Comparison of ENCODE assay signal across 9 mouse cellular contexts in genomic region chr11:88131847-88132246, GRCm38 (mm10). TPM values are rescaled to one million over a fixed set of nuclear protein-coding genes. Genes with fewer than 3 reads are reported as not detected.
A peak's percentile ranks its signal among the peaks of the same experiment; 100 is the strongest.
DNase-seq lines count a peak whose midpoint lies in the region; ATAC-seq and TF ChIP-seq lines count a peak whose summit lies in the region.
"Had no signal": no experiment of that assay in that cellular context is flagged by ENCODE, and none has a peak within 500 bp of the region (broad histone marks: within the 10 kb centered on the region; RNA-seq: fewer than 3 reads in every experiment).

No protein-coding gene starts in this region.

- H3K9ac ChIP-seq in intestine, embryonic 15.5 days = no peak overlapping the region
- no peak overlapping the region for H3K9ac ChIP-seq in stomach, embryonic 16.5 days (ENCODE audit: low read length)
- H3K9ac ChIP-seq in forebrain, embryonic 13.5 days = no peak overlapping the region

- H3K36me3 ChIP-seq in intestine, embryonic 15.5 days = no peaks in the 10 kb centered on the region
- no peaks in the 10 kb centered on the region for H3K36me3 ChIP-seq in stomach, embryonic 16.5 days (ENCODE audit: control insufficient read depth, insufficient read depth, low read length)
- H3K36me3 ChIP-seq in forebrain, embryonic 13.5 days (ENCODE audit: poor library complexity, severe bottlenecking) = 0 out of 2 replicates have a peak, but pooled peaks cover 4% of the 10 kb centered on the region

- H3K27me3 ChIP-seq in intestine, embryonic 15.5 days (replicated peaks) = no peaks in the 10 kb centered on the region
- no peaks in the 10 kb centered on the region for H3K27me3 ChIP-seq in stomach, embryonic 16.5 days (ENCODE audit: control insufficient read depth, insufficient read depth, low read length)
- no peaks in the 10 kb centered on the region for H3K27me3 ChIP-seq in forebrain, embryonic 13.5 days

- WGBS in intestine, embryonic 15.5 days = 39% methylated on average over 8 of the region's 8 CpGs
- WGBS in lung, adult 2 months = 12% methylated on average over 8 of the region's 8 CpGs
- WGBS in stomach, embryonic 16.5 days = 34% methylated on average over 8 of the region's 8 CpGs
- WGBS in forebrain, embryonic 13.5 days = 78% methylated on average over 8 of the region's 8 CpGs

- peak overlapping the region; percentile 7; the same call in 1 of the 2 replicates for H3K4me2 ChIP-seq in intestine, embryonic 15.5 days (replicated peaks)
- no peak overlapping the region for H3K4me2 ChIP-seq in stomach, embryonic 16.5 days (ENCODE audit: low read depth, low read length)
- no peak overlapping the region for H3K4me2 ChIP-seq in forebrain, embryonic 13.5 days

- no peak for TF ChIP-seq CTCF in gastrocnemius, adult 2 months (IDR thresholded peaks at IDR 0.05)
- no peak for TF ChIP-seq CTCF in lung, adult 2 months (IDR thresholded peaks at IDR 0.05; ENCODE audit: insufficient read depth, low read length)

- ATAC-seq in intestine, embryonic 15.5 days = peak; percentile 34
- ATAC-seq in stomach, embryonic 16.5 days (ENCODE audit: insufficient read depth, low FRiP score) = peak; percentile 68; the same call in 1 of the 2 replicates
- no peak for ATAC-seq in forebrain, embryonic 13.5 days

- DNase-seq in CD4-positive helper T cell, adult 2 months (ENCODE audit: low read depth, low spot score) = peak; percentile 48
- DNase-seq in ES-CJ7 (ENCODE audit: low read depth, low spot score) = peak; percentile 31
- DNase-seq in gastrocnemius, adult 2 months = peak; percentile 81
- DNase-seq in lung, adult 2 months = peak; percentile 57
- DNase-seq in layer of hippocampus, adult 18-20 months (ENCODE audit: low spot score in 2 of 2) = no peak

- H3K4me1 ChIP-seq in intestine, embryonic 15.5 days (replicated peaks) = peaks cover 9% of the 10 kb centered on the region; the same call in 1 of the 2 replicates
- H3K4me1 ChIP-seq in lung, adult 2 months (ENCODE audit: control insufficient read depth, insufficient read depth, low read length) = peaks cover 14% of the 10 kb centered on the region
- H3K4me1 ChIP-seq in stomach, embryonic 16.5 days (ENCODE audit: control insufficient read depth, insufficient read depth, low read length) = peaks cover 8% of the 10 kb centered on the region; the same call in 1 of the 2 replicates
- H3K4me1 ChIP-seq in forebrain, embryonic 13.5 days = peaks cover 8% of the 10 kb centered on the region

- no peaks in the 10 kb centered on the region for H3K9me3 ChIP-seq in intestine, embryonic 15.5 days
- no peaks in the 10 kb centered on the region for H3K9me3 ChIP-seq in stomach, embryonic 16.5 days (replicated peaks; ENCODE audit: control insufficient read depth, low read length)
- H3K9me3 ChIP-seq in forebrain, embryonic 13.5 days (replicated peaks) = no peaks in the 10 kb centered on the region

- no peak for TF ChIP-seq POLR2A in lung, adult 2 months (IDR thresholded peaks at IDR 0.05; ENCODE audit: borderline replicate concordance, extremely low read depth, low read depth, low read length)

- H3K27ac ChIP-seq in gastrocnemius, adult 2 months = peak overlapping the region; percentile 92
- H3K27ac ChIP-seq in intestine, embryonic 15.5 days = peak overlapping the region; percentile 18
- H3K27ac ChIP-seq in stomach, embryonic 16.5 days (ENCODE audit: low read length) = peak overlapping the region; percentile 7; the same call in 1 of the 2 replicates
- no peak overlapping the region for H3K27ac ChIP-seq in forebrain, embryonic 13.5 days

- intact Hi-C loops in gastrocnemius, adult 2 months (cut with DNase I) = loop anchor here (2.0 kb wide), 2 partner anchors 17 to 23 kb away; no protein-coding TSS in a partner anchor

- peak overlapping the region; percentile 59 for H3K4me3 ChIP-seq in gastrocnemius, adult 2 months
- no peak overlapping the region for H3K4me3 ChIP-seq in intestine, embryonic 15.5 days (replicated peaks)
- peak overlapping the region; percentile 0 for H3K4me3 ChIP-seq in lung, adult 2 months (replicated peaks; ENCODE audit: extremely low read depth, low read depth, low read length)
- no peak overlapping the region for H3K4me3 ChIP-seq in stomach, embryonic 16.5 days (replicated peaks; ENCODE audit: low read length)
- no peak overlapping the region for H3K4me3 ChIP-seq in forebrain, embryonic 13.5 days
- H3K4me3 ChIP-seq: erythroblast, embryonic 14.5 days had no signal

RNA-seq across cellular contexts. Expression of gene Cuedc1, which starts 34.0 kb away (rescaled TPM):
- total RNA-seq in gastrocnemius, adult 2 months (2021) = 100 to 1,000 TPM; 101 to 127 TPM
- 14.2 and 17.6 TPM in 2 replicates for polyA plus RNA-seq in intestine, embryonic 15.5 days (2015; fragmentation: Nextera tagmentation; extraction: Ambion mirVana)
- 40.7 and 42.9 TPM in 2 replicates for polyA plus RNA-seq in lung, adult 2 months (2012; rRNA removed)
- 11.3 and 11.5 TPM in 2 replicates for polyA plus RNA-seq in stomach, embryonic 16.5 days (2015; fragmentation: Nextera tagmentation; extraction: Ambion mirVana)
- 10 to 100 TPM; 27.9 to 31.8 TPM for total RNA-seq in layer of hippocampus, adult 18-20 months (2021)
- 32.8 and 37.4 TPM in 2 replicates for polyA plus RNA-seq in forebrain, embryonic 13.5 days (2015; fragmentation: Nextera tagmentation; extraction: Ambion mirVana)

Comparison
In these comparisons a context has a peak if more than half of its experiments do, and no peak if none do; other contexts are left out.
1. DNase-seq: peak in CD4-positive helper T cell, adult 2 months (single experiment), ES-CJ7 (single experiment), gastrocnemius, adult 2 months (single experiment) and lung, adult 2 months (single experiment); none in layer of hippocampus, adult 18-20 months (0 of 2).
2. H3K4me3 ChIP-seq: peak in gastrocnemius, adult 2 months (single experiment) and lung, adult 2 months (single experiment); none in intestine, embryonic 15.5 days (single experiment), stomach, embryonic 16.5 days (single experiment) and forebrain, embryonic 13.5 days (single experiment).